Mouse (Mus musculus): Measurements from ENCODE around the gene Iqsec1. TPM values are rescaled to one million over a fixed set of nuclear protein-coding genes. Genes with fewer than 3 reads are reported as not detected.

The Iqsec1 gene
- polyA plus RNA-seq, 1 experiment from 2014 or later, result 5.1 TPM

DNA sequence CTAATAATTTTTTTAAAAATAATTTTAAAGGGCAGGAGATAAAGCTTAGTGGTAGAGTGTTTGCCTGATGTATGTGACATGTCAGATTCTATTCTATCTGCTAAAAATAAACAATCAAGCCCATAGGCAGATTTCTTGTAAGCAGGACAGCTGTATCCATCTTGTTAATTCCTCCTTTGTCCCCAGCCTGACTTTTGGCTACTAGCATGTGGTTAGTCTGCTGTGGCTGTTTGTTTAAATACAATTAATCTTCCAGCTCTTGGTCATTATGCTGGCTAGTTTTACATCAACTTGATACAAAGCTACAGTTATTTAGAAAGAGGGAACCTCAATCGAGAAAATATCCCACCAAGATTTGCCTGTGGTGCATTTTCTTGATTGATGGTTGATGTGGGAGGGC, 337.9 kb downstream of the Iqsec1 start:
- no peak overlapping the region for H3K4me3 ChIP-seq (ENCODE audit: low read depth, low read length)
- no peak for TF ChIP-seq CTCF (IDR thresholded peaks at IDR 0.05; ENCODE audit: low read depth)
- no peak for TF ChIP-seq EP300 (optimal IDR thresholded peaks at IDR 0.05)
- H3K4me1 ChIP-seq (replicated peaks; ENCODE audit: control insufficient read depth, insufficient read depth), result no peaks in the 10 kb centered on the region
- no peak overlapping the region for H3K9ac ChIP-seq (ENCODE audit: low read length)
- DNase-seq (ENCODE audit: low spot score) (no peak), ATAC-seq (ENCODE audit: low FRiP score, low TSS enrichment) (no peak)
- no peaks in the 10 kb centered on the region for H3K27me3 ChIP-seq (ENCODE audit: control insufficient read depth, insufficient read depth, low read length)
- H3K4me2 ChIP-seq (replicated peaks; ENCODE audit: low read depth), result no peak overlapping the region
- H3K27ac ChIP-seq (replicated peaks), result no peak overlapping the region
- H3K36me3 ChIP-seq (ENCODE audit: control insufficient read depth, insufficient read depth, low read length), result no peaks in the 10 kb centered on the region
- H3K9me3 ChIP-seq (ENCODE audit: control insufficient read depth, low read length), result no peaks in the 10 kb centered on the region
- WGBS, result 11% methylated on average over 1 of the region's 1 CpGs

DNA sequence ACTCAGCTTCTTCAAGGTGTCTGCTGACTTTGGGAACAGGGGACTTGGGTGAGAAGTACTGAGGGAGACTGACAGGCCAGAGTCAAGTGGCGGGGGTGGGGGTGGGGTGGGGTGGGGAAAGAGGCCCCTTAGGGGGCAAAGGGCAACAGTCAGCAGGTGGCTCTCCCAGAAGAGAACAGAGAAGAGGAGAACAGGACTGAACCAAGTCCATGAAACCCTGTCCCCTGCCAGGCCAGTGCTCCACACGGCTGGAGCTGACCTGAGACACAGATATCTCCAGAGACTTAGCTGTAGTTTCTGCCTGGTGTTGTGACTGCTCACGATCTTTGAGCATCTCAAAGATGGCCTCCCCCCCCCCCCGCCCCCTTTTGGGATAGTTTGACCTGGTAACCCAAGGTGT, 339.2 kb downstream of the Iqsec1 start:
- Histone ChIP-seq H3K9me3 (ENCODE audit: control insufficient read depth, low read length) (no peaks in the 10 kb centered on the region), H3K4me3 (ENCODE audit: low read depth, low read length) (no peak overlapping the region), H3K4me2 (replicated peaks; ENCODE audit: low read depth) (no peak overlapping the region), H3K9ac (ENCODE audit: low read length) (no peak overlapping the region), H3K27ac (replicated peaks) (no peak overlapping the region), H3K4me1 (replicated peaks; ENCODE audit: control insufficient read depth, insufficient read depth) (no peaks in the 10 kb centered on the region), H3K36me3 (ENCODE audit: control insufficient read depth, insufficient read depth, low read length) (no peaks in the 10 kb centered on the region), H3K27me3 (ENCODE audit: control insufficient read depth, insufficient read depth, low read length) (no peaks in the 10 kb centered on the region)
- ATAC-seq (ENCODE audit: low FRiP score, low TSS enrichment), result no peak
- TF ChIP-seq EP300 (optimal IDR thresholded peaks at IDR 0.05) (no peak), CTCF (IDR thresholded peaks at IDR 0.05; ENCODE audit: low read depth) (no peak)
- 80% methylated on average over 4 of the region's 4 CpGs for WGBS
- DNase-seq (ENCODE audit: low spot score), result no peak

DNA sequence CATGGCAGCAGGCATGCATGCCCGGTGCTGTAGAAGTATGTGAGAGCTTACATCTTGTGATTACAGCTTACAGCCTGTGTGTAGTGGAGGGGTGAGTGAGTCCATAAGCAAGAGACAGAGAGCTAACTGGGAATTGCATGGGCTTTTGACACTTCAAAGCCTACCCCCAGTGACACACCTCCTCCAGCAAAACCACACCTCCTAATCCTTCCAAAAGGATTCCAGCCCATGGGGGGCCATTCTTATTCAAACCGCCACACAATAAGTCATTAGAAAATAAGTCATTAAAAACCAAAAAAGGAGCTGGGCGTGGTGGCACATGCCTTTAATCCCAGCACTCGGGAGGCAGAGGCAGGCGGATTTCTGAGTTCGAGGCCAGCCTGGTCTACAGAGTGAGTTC, 340.1 kb downstream of the Iqsec1 start:
- no peak overlapping the region for H3K9ac ChIP-seq (ENCODE audit: low read length)
- DNase-seq (ENCODE audit: low spot score) (no peak), ATAC-seq (ENCODE audit: low FRiP score, low TSS enrichment) (no peak)
- WGBS, result 97% methylated on average over 6 of the region's 6 CpGs
- no peak overlapping the region for H3K27ac ChIP-seq (replicated peaks)
- TF ChIP-seq CTCF (IDR thresholded peaks at IDR 0.05; ENCODE audit: low read depth) (no peak), EP300 (optimal IDR thresholded peaks at IDR 0.05) (no peak)
- H3K36me3 ChIP-seq (ENCODE audit: control insufficient read depth, insufficient read depth, low read length), result no peaks in the 10 kb centered on the region
- H3K4me3 ChIP-seq (ENCODE audit: low read depth, low read length), result no peak overlapping the region
- H3K4me1 ChIP-seq (replicated peaks; ENCODE audit: control insufficient read depth, insufficient read depth), result no peaks in the 10 kb centered on the region
- H3K27me3 ChIP-seq (ENCODE audit: control insufficient read depth, insufficient read depth, low read length), result no peaks in the 10 kb centered on the region
- H3K4me2 ChIP-seq (replicated peaks; ENCODE audit: low read depth), result no peak overlapping the region
- no peaks in the 10 kb centered on the region for H3K9me3 ChIP-seq (ENCODE audit: control insufficient read depth, low read length)

DNA sequence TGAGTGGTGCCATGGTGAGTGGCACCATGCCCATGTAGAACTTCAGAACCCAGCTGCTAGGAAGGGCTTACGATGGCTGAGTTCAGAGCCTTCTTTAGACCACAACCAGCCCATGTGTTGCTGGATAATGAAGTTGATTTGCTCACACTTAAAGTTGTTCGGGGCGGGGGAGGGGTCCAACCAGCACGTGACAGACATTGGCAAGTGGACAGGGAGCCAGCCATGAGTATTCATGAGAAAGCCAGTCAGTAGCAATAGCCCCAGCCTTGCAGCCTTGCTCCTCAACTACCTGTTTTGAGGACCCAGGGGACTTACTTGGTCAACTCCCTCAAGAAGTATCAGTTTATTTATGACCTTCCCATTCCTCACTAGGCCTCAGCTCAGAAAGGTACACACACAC, 343.5 kb downstream of the Iqsec1 start:
- 76% methylated on average over 4 of the region's 4 CpGs for WGBS
- no peak for ATAC-seq (ENCODE audit: low FRiP score, low TSS enrichment)
- Histone ChIP-seq H3K4me1 (replicated peaks; ENCODE audit: control insufficient read depth, insufficient read depth) (no peaks in the 10 kb centered on the region), H3K27ac (replicated peaks) (no peak overlapping the region), H3K27me3 (ENCODE audit: control insufficient read depth, insufficient read depth, low read length) (no peaks in the 10 kb centered on the region), H3K4me2 (replicated peaks; ENCODE audit: low read depth) (no peak overlapping the region), H3K9ac (ENCODE audit: low read length) (no peak overlapping the region), H3K9me3 (ENCODE audit: control insufficient read depth, low read length) (no peaks in the 10 kb centered on the region), H3K36me3 (ENCODE audit: control insufficient read depth, insufficient read depth, low read length) (no peaks in the 10 kb centered on the region), H3K4me3 (ENCODE audit: low read depth, low read length) (no peak overlapping the region)
- DNase-seq (ENCODE audit: low spot score), result no peak
- TF ChIP-seq CTCF (IDR thresholded peaks at IDR 0.05; ENCODE audit: low read depth), result no peak
- TF ChIP-seq EP300 (optimal IDR thresholded peaks at IDR 0.05), result no peak

DNA sequence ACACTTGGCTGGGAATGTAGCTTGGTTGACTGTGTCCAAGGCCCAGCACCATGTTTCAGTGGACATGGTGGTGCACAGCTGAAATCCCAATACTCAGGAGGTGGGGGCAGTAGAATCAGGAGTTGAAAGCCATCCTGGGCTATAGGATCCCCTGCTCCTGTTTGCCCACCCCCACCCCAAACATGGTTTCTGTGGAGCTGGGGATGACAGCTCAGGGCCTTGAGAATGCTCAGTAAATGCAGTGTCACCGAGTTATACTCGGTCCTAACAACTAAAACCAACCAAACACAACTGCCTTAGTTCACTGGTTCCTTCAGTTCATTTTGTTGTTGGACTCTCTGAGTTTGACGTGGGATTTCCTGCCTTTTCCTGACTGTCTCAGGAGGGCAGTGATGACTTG, 345.4 kb downstream of the Iqsec1 start:
- H3K4me1 ChIP-seq (replicated peaks; ENCODE audit: control insufficient read depth, insufficient read depth), result no peaks in the 10 kb centered on the region
- TF ChIP-seq EP300 (optimal IDR thresholded peaks at IDR 0.05), result no peak
- TF ChIP-seq CTCF (IDR thresholded peaks at IDR 0.05; ENCODE audit: low read depth), result no peak
- no peak overlapping the region for H3K4me2 ChIP-seq (replicated peaks; ENCODE audit: low read depth)
- no peak overlapping the region for H3K27ac ChIP-seq (replicated peaks)
- no peaks in the 10 kb centered on the region for H3K27me3 ChIP-seq (ENCODE audit: control insufficient read depth, insufficient read depth, low read length)
- H3K36me3 ChIP-seq (ENCODE audit: control insufficient read depth, insufficient read depth, low read length), result no peaks in the 10 kb centered on the region
- WGBS, result 76% methylated on average over 3 of the region's 3 CpGs
- H3K9me3 ChIP-seq (ENCODE audit: control insufficient read depth, low read length), result no peaks in the 10 kb centered on the region
- no peak overlapping the region for H3K4me3 ChIP-seq (ENCODE audit: low read depth, low read length)
- ATAC-seq (ENCODE audit: low FRiP score, low TSS enrichment) (no peak), DNase-seq (ENCODE audit: low spot score) (no peak)
- H3K9ac ChIP-seq (ENCODE audit: low read length), result no peak overlapping the region

DNA sequence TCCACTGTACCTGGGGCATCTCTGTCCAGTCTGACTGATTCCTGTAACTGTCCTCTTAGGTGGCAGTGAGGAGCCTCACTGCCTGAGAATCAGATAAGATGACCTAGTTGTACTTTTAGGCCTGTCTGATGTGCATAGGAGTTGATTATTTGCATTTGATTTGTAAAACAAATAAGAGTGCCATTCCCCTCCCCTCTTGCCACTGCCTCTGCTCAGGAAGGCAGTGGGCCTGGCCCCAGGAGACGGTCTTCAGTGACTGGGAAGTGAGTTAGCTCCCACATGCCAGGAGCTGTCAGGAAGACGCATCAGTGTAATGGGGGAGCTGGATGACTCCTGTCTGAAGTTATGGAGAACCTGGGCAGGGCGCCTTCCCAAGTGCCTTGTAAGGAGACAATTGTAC, 352.9 kb downstream of the Iqsec1 start:
- no peaks in the 10 kb centered on the region for H3K9me3 ChIP-seq (ENCODE audit: control insufficient read depth, low read length)
- ATAC-seq (ENCODE audit: low FRiP score, low TSS enrichment) (no peak), DNase-seq (ENCODE audit: low spot score) (no peak)
- no peaks in the 10 kb centered on the region for H3K27me3 ChIP-seq (ENCODE audit: control insufficient read depth, insufficient read depth, low read length)
- no peak overlapping the region for H3K4me2 ChIP-seq (replicated peaks; ENCODE audit: low read depth)
- WGBS, result 46% methylated on average over 3 of the region's 3 CpGs
- TF ChIP-seq EP300 (optimal IDR thresholded peaks at IDR 0.05) (no peak), CTCF (IDR thresholded peaks at IDR 0.05; ENCODE audit: low read depth) (no peak)
- H3K36me3 ChIP-seq (ENCODE audit: control insufficient read depth, insufficient read depth, low read length), result no peaks in the 10 kb centered on the region
- no peak overlapping the region for H3K4me3 ChIP-seq (ENCODE audit: low read depth, low read length)
- no peak overlapping the region for H3K9ac ChIP-seq (ENCODE audit: low read length)
- no peaks in the 10 kb centered on the region for H3K4me1 ChIP-seq (replicated peaks; ENCODE audit: control insufficient read depth, insufficient read depth)
- H3K27ac ChIP-seq (replicated peaks), result no peak overlapping the region

Measured in stomach, postnatal 0 days (tissue).